9 mouse cellular contexts compared by ENCODE assay signal in the genomic region with DNA sequence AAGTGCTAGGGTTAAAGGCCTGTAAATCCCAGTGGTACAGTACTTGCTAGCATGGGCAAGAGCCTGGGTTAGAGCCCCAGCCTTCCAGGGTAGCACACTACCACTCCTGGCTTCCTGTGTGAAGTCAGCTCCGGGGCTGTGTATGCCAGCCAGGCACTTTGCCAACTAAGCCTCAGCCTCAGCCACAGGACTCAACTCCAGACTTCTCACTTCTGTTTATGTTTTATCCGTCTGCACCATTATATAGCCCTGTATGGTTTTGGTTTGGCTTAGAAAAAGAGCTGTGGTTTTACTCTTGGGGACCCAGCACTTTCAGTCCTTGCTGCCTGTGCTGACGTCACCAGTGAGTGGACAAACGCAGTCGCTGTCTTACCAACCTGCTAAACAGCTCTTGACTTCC.
DNase-seq lines count a peak whose midpoint lies in the region; ATAC-seq lines count a peak whose summit lies in the region.
"Had no signal": no experiment of that assay in that cellular context is flagged by ENCODE, and none has a peak within 500 bp of the region (broad histone marks: within the 10 kb centered on the region; RNA-seq: fewer than 3 reads in every experiment).

No protein-coding gene starts in this region.

- H3K27ac ChIP-seq in forebrain, embryonic 14.5 days (ENCODE audit: low read depth, low read length) = no peak overlapping the region
- H3K27ac ChIP-seq in forebrain, embryonic 12.5 days = no peak overlapping the region
- H3K27ac ChIP-seq in stomach, embryonic 15.5 days = peak overlapping the region; percentile 23; the same call in 1 of the 2 replicates

- peak; percentile 41 for DNase-seq in forebrain, embryonic 14.5 days (ENCODE audit: low spot score)
- peak; percentile 30 for DNase-seq in right cerebral cortex, postnatal 4 days
- DNase-seq in right cerebral cortex, postnatal 25 days = no peak
- DNase-seq in heart, postnatal 4 days = peak; percentile 44
- no peak for DNase-seq in frontal cortex, postnatal 25 days (ENCODE audit: low spot score in 2 of 2)
- no peak for DNase-seq in thymus, postnatal 4 days

- H3K9me3 ChIP-seq in forebrain, embryonic 14.5 days (replicated peaks; ENCODE audit: control insufficient read depth, low read length) = no peaks in the 10 kb centered on the region
- H3K9me3 ChIP-seq in forebrain, embryonic 12.5 days = no peaks in the 10 kb centered on the region
- H3K9me3 ChIP-seq in stomach, embryonic 15.5 days = no peaks in the 10 kb centered on the region

- no peak overlapping the region for H3K9ac ChIP-seq in forebrain, embryonic 14.5 days (ENCODE audit: low read length)
- H3K9ac ChIP-seq in forebrain, embryonic 12.5 days = no peak overlapping the region
- no peak overlapping the region for H3K9ac ChIP-seq in stomach, embryonic 15.5 days

- H3K27me3 ChIP-seq in forebrain, embryonic 14.5 days (replicated peaks; ENCODE audit: control insufficient read depth, insufficient read depth, low read length) = no peaks in the 10 kb centered on the region
- H3K27me3 ChIP-seq in forebrain, embryonic 12.5 days = no peaks in the 10 kb centered on the region
- no peaks in the 10 kb centered on the region for H3K27me3 ChIP-seq in stomach, embryonic 15.5 days (replicated peaks)

- no peak for ATAC-seq in forebrain, embryonic 14.5 days
- ATAC-seq in forebrain, embryonic 12.5 days (ENCODE audit: low FRiP score) = no peak
- ATAC-seq in stomach, embryonic 15.5 days (ENCODE audit: insufficient read depth, low FRiP score, low read depth) = no peak

- 74% methylated on average over 5 of the region's 5 CpGs for WGBS in forebrain, embryonic 14.5 days
- 93% methylated on average over 5 of the region's 5 CpGs for WGBS in forebrain, embryonic 12.5 days
- 71% methylated on average over 5 of the region's 5 CpGs for WGBS in stomach, embryonic 15.5 days

- no peak overlapping the region for H3K4me3 ChIP-seq in forebrain, embryonic 14.5 days (ENCODE audit: low read depth, low read length)
- no peak overlapping the region for H3K4me3 ChIP-seq in forebrain, embryonic 12.5 days (replicated peaks)
- H3K4me3 ChIP-seq in stomach, embryonic 15.5 days (replicated peaks) = no peak overlapping the region
- H3K4me3 ChIP-seq: erythroblast, embryonic 14.5 days had no signal

- H3K36me3 ChIP-seq in forebrain, embryonic 14.5 days (ENCODE audit: control insufficient read depth, insufficient read depth, low read length) = peaks cover 48% of the 10 kb centered on the region
- peaks cover 54% of the 10 kb centered on the region for H3K36me3 ChIP-seq in forebrain, embryonic 12.5 days (replicated peaks)
- H3K36me3 ChIP-seq in stomach, embryonic 15.5 days = peaks cover 10% of the 10 kb centered on the region; the same call in 1 of the 2 replicates

- no peak overlapping the region for H3K4me2 ChIP-seq in forebrain, embryonic 14.5 days (ENCODE audit: low read length)
- H3K4me2 ChIP-seq in forebrain, embryonic 12.5 days = no peak overlapping the region
- no peak overlapping the region for H3K4me2 ChIP-seq in stomach, embryonic 15.5 days

- no peaks in the 10 kb centered on the region for H3K4me1 ChIP-seq in forebrain, embryonic 14.5 days (ENCODE audit: control insufficient read depth, insufficient read depth, low read length)
- H3K4me1 ChIP-seq in forebrain, embryonic 12.5 days = no peaks in the 10 kb centered on the region
- no peaks in the 10 kb centered on the region for H3K4me1 ChIP-seq in stomach, embryonic 15.5 days

Comparison
In these comparisons a context has a peak if more than half of its experiments do, and no peak if none do; other contexts are left out.
1. DNase-seq: peak in forebrain, embryonic 14.5 days (single experiment), right cerebral cortex, postnatal 4 days (single experiment) and heart, postnatal 4 days (single experiment); none in right cerebral cortex, postnatal 25 days (single experiment), frontal cortex, postnatal 25 days (0 of 2) and thymus, postnatal 4 days (single experiment).